Mouse (Mus musculus) CD4-positive helper T cell, adult 2 months (primary cell): ENCODE results near the gene Kdelr1.
A peak's percentile ranks its signal among the peaks of the same experiment; 100 is the strongest.
"Not testable (repeated sequence)": the region's sequence is repeated elsewhere in the genome, so short reads cannot be mapped to it uniquely, and the experiment has no call there.

Experiments
- DNase-seq: peaks from one replicate; pipeline ENCODE4 v3.0.0-alpha.2; 2012; ENCODE audit warnings: low read depth, missing footprints, low spot score

The Kdelr1 gene

DNA sequence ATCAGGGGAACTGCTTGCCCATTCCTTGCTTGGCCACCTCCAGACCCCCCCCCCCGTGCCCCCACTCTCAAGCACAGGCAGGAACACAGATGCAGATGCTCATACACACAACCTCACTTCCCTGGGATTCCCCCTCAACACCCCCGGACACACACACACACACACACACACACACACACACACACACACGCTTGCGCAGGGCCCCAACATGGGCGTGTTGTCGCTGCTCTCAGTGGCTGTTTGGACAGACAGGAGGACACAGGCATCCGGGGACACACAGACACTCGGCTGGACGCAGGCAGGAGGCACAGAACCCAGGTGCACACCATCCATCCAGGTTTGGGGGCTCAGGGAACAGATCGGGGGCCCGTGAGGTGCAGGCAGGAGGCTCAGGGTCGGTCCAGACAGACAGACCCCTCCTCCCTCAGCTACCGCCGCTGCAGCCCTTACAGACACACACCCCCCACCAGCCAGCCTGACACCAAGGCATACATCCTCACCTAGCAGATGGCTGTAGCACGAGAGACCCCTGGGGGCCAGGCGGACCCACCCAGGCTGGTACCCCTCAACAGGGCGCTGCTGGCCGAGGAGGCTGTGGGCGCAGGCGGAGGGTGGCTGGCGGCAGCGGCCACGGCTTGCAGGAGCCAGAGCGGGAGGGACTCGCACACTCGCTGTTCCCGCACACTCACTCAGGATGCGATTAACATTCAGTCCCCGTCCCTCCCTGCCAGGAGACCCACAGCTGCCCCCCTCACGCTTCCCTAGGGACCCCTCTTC lies 2.1 kb upstream of the Kdelr1 start:
- DNase-seq, result peak; percentile 38

DNA sequence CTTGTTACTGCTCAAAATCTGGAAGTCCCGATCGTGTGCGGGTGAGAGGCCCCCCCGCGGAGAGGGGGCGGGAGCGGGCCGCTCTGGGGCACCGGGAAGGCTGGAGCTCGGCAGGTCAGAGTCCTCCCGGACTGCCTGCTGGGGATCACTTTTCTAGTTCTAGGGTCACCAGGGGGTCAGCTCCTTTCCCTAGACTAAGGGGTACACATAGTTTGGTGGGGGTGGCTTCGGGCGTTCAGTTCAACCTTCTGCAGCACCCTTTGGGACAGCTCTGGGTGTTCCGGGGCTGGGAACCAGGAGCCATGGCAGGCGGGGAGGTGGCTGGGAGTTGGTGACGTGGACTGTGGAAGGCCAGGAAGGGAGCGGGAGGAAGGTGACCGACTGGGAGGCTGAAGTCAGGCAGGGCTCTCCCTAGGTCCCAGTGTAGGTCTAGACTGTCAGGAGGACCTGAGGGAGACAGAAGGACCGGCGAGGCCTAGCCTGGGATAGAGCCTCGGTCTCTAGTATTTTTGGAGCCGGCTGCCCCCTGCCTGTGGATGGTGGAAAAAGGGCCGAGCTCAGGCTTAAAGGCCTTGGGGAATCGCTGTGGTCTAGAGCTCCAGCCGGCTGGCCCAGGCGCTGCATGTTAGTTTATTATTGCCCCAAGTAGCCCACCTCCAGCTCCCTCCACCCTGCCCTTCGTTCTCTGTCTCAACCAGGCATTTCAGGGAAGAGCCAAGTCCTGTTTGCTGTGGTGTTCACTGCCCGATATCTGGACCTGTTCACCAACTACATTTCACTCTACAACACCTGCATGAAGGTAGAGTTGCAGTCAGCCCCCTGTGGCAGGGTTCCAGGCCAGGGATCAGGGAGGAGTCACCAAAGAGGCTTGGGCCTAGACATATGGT lies 732 bp downstream of the Kdelr1 start:
- DNase-seq, result peak; percentile 60

DNA sequence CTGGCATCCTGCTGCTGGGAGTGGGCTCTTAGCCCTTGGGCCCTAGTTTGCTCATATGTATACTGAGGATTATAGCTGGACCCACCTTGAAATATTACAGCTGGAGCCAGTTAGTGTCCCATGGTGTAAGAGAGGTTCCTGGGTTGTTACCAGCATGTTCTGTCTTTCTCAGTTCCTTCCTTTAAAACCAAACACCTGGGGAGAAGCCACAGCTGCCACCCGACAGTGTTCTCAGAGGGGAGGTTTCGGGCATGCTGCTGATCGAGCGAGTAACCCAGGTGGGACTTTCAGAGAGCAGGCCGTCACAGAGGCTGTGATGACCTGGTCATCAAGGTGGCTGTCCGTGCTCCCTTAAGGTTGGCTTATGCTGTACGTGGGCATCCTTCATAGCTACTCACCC lies 4.3 kb downstream of the Kdelr1 start:
- no peak for DNase-seq

DNA sequence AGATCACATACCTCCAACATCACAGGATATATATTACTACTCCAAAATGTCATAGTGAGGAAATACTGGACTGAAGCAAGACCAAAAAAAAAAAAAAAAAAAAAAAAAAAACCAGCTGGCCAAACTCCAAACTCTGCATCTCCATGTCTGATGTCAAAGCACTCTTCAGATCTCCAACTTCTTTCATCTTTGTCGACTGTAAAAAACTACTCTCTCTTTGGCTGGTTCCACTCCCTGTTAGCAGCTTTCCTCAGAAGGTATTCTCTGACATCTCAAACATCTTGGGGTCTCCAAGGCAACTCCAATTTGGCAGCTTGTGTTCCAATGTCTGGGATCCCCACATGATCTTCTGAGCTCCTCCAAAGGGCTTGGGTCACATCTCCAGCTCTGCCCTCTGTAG lies 5.7 kb downstream of the Kdelr1 start, which contains the start of gene Grin2d:
Gene Grin2d (minus strand): TSS at position 101 of the 400 bp plus-strand sequence.
- not testable (repeated sequence) for DNase-seq

DNA sequence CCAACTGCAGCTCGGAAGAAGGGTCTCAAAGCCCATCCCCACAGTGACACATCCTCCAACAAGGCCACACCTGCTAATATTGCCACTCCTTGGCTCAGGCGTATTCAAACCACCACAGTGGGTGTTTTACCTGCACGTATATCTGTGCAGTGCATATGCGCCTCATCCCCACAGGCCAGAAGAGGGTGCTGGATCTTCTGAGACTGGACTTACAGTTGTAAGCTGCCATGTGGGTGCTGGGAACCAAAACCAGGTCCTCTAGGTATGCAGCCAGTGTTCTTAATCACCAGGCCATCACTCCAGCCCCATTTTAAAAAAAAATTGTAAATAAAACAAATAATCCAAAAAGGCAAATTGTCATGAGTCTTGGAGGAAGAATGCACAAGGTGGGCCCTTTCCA lies 8.0 kb downstream of the Kdelr1 start:
- DNase-seq, result no peak

DNA sequence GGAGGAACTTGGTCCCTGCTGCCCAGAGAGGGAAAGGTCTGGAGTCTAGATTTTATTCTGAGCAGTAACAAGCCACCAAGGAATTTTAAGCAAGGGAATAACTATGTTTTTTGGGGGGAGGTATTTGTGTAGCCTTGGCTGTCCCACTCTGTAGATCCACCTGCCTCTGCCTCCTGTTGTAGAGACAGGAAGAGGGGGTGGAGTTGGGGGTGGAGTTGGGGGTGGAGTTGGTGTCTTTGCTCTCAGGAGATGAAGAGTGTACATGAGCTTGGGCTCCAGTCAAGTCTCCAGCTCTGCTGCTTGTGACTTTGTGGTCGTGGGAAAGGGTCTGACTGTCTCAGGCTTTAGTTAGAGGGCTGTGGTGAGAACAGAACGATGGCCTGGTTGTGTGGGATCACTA lies 8.4 kb downstream of the Kdelr1 start:
- no peak for DNase-seq

DNA sequence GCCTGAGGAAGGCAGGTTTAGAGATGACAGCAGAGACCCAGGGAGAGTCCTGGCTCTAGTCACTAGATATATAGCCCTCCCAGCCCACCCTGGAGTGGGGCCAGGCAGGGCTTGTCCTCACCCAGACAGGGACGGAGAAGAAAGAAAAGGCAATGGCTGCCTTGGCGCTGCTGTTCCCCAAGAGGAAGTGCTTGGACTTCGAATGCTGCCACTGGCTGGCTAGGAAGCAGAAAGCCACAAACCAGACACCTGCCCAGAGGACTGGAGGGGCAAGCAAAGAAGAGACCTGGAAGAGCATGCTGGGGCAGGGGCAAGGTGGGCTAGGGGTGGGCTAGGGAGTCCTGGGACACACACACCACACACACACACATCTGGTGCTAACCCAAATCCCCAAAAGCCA lies 14.7 kb downstream of the Kdelr1 start:
- DNase-seq, result no peak

DNA sequence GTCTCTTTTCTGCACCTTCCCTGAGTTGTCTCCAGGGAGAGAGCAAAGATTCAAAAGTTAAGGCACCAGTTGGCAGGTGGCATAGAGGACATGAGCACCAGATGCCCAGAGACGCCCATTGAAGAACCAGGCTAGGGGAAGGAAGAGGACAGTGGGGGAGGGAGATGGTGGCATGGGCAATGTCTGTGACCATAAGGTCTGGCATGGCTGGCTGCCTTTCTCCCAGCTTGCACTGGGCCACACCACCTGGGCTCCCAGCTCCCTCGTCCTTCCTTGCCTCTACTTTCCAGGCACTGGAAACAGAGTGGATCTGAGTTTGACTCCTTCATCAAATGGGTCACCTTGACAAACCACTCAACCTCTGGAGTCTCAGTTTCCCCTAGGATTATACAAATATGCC lies 20.1 kb downstream of the Kdelr1 start:
- DNase-seq, result no peak

DNA sequence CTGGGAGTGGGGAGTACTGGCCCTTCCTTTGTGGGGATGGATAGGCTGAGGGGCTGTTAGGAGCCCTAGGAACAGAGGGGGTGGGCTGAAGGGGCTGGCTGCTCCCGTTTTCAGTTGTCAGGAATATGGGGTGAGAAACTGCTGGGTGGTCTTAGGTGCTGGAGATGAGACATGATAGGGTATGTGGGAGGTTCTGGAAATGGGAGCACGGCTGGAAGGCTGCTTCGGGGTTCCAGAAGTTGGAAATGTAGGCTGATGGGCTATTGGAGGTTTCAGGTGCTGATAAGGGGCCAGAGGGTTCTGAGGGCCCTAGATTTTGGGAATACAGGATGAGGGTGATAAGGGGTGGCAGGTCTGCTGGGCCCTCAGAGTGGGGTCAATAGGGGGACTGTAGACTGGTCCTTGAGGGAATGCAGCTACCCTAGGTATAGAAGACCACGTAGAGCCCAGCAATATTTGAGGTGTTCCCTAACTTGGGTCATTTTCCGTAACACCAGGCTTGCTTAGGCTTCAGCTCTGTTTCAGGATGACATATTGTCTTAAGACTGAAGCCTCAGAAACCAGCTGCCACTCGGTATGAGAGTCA lies 23.5 kb downstream of the Kdelr1 start:
- DNase-seq, result no peak

DNA sequence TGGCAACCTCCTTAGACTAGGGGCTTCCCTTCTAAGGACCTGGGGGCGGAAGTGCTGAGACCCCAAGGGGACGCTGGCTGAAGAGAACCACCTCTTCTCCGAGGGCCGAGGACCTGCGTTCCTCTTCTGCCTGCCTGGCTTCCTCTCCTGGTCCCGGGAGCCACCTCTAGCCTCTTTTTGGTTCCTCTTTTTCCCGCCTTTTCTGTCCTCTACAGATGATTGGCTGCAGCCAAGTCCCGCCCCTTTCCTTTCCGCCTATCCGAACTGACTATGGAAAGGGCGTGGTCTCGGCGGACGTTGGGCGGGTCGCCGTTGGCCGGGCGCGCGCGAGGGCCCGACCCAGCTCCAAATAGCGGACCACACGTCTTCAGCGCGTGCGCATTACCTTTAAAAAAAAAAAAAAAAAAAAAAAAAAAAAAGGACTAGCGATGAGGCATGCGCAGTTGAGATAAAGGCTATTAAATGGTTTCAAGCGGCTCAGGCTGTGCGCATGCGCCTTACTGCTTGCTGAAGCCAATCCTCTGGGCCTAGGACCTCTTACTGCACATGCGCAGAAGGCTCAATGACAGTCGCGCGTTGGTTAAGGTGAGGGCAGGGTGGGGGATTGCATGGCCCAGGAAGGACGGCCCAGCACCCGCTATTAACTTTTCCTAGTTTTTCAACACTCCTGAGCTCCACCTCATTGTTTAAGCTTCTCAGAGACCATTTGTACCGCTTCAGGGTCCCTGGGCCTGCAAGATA lies 24.1 kb downstream of the Kdelr1 start, which contains the start of the genes Syngr4 and Tmem143:
Gene Syngr4 (minus strand): TSS at position 198 of the 741 bp plus-strand sequence.
Gene Tmem143 (plus strand): TSS at position 425 of the 741 bp plus-strand sequence.
- DNase-seq, result peak; percentile 97

DNA sequence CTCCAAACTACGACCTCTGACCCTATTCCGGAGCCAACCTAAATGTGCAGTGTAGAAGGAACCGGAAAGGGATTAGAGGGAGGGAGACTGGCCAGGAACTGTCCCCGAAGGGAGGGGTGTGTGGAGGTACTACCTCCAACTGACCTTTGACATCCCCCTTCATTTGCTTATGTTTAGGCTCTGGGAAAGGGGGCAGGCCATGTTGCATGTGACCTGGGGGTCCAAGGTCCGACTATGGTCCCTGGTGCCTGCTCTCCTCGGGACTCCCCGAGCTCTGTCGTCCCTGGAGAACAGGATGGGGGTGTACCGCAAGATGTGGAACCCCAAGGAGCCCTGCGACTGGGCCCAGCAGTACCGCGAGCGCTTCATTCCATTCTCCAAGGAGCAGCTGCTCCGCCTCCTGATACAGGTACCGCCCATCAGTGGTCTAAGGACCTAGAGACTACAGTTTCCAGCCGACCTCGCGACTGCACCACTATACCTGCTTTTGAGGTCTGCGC lies 24.7 kb downstream of the Kdelr1 start:
- DNase-seq, result peak; percentile 68

DNA sequence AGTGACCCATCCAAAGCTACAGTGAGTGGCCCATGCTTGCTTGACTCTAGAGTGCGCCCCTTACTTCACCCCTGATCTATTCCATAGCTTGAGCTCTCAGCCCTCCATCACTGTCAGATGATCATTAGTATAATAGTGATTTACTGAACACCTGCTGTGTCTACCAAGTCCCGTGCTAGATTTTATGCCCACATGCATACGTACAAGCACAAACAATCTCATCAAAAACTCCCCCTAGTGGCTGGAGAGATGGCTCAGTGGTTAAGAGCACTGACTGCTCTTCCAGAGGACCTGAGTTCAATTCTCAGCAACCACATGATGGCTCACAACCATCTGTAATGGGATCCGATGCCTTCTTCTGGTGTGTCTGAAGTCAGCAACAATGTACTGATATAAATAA lies 25.6 kb downstream of the Kdelr1 start:
- DNase-seq, result peak; percentile 76

DNA sequence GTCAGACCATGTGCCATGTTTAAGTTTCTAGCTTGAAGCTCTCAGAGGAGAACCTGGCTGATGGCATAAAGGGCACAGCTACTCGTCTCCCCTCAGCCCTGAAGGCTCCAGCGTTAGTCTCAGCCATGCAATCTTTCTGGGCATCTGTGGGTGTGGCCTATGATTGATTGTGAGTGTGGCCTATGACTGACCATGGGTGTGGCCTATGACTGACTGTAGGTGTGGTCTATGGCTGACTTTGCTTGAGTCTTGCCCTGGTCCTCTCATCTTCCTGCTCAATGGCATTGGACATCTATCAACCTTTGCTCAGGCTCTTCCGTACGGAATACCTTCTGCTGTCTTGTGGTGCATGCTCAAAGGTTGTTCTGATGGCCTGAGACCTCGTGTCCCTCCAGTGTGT lies 29.0 kb downstream of the Kdelr1 start:
- DNase-seq, result no peak

DNA sequence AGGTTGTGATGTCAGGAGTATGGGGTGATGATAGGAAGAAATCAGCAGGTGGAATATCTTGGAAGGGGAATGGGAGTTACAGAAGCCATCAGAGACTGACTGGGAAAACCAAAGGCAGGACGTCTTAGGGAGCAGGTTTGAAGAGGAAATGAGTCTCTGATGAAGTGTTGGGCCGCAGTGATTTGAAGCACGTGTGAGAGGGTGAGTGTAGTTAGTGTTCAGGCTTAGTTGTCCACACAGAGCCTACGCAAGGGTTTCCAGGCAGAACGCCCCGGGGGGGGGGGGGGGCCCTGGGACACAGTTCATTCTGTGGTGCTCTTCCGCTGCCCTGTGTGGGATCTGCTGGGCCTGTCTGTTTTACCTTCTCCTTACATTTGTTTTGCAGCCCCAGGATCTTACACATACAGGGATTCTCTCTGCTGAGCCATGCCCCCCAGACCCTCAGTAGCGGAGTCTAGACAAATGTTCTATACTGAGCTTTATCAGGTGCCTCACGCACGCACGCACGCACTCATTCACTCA lies 30.0 kb downstream of the Kdelr1 start:
- DNase-seq, result no peak

DNA sequence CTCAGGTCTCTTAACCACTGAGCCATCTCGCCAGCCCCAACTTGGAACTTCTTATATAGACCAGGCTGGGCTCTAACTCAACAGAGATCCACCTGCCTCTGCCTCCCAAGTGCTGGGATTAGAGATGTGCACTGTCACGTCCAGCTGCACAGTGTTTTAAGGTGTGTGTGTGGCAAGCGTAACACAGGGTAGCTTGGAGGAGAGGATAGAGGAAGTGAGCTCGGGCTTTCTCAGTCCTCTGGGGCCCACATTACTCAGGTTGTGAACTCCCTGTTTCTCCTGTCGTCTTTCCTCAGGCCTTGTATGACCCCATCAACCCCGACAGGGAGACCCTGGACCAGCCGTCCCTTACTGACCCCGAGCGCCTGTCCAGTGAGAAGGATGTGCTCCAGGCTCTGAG lies 34.0 kb downstream of the Kdelr1 start:
- no peak for DNase-seq

DNA sequence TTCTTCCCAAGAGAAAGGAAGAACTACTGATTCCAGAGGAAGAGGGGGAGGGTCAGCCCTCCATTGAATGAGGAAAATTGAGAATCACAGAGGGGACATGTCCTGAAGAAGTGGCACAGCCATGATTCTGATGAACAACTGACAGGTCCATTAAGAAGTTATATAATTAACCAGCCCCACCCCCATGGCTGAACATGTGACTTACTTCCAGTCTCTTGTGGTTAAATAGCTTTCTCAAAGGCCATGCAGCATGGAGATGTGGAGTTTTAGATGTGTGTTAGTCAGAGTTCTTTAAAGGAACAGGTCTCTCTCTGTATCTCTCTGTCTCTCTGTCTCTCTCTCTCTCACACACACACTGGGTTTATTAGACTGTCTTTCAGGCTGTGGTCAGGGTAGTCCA lies 35.8 kb downstream of the Kdelr1 start:
- DNase-seq, result no peak

DNA sequence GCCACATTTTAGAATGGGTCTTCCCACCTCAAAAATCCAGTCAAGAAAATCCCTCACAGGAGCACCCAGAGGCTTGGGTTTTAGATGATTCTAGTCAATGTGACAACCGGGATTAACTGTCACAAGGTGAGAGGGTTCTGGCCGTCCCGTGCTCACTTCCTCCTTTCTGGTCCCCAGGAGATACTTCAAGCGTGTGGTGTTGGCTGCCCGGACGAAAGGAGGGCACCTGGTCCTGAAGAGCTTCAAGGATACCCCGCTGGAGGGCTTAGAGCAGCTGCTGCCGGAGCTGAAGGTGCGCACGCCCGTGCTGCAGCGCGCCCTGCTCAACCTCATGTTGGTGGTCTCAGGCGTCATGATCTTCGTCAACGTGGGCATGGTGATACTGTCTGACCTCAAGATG lies 36.6 kb downstream of the Kdelr1 start:
- DNase-seq, result no peak

DNA sequence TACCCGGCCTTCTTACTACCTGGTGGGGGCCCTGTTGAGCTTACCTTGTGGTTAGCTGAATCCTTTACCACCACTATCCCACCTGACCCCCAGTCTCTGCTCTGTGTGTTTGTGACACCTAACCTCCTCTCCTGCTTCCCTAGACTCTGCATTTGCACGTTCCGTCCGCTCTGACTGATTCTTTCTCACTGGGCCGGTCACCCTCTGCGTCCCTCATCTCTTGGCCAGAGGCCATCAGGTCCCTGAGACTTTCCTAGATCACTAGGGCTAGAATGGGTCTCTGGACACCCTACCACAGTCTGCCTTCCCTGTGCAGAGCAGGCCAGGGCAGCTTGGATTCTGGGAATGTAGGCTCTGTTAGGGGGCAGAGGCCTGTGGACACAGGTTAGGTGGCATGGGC lies 41.5 kb downstream of the Kdelr1 start:
- DNase-seq, result no peak

DNA sequence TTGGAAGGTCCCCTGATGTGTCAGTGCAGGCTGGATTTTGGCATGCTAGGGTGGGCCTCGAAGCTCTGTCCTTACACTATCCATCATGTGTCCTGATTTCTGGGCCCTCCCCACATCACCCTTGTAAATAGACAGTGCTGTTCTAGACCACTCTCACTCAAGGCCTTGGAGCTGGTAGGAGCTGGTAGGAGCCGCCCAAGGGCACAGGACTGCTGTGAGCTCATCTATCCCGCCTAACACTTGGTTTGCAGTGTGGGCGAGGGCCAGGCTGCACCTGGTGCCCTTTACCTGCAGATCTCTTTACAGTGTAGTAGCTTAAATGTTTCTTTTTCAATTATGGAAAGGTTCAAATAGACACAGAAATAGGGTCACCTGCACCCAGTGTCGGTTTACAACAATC lies 42.4 kb downstream of the Kdelr1 start:
- no peak for DNase-seq

DNA sequence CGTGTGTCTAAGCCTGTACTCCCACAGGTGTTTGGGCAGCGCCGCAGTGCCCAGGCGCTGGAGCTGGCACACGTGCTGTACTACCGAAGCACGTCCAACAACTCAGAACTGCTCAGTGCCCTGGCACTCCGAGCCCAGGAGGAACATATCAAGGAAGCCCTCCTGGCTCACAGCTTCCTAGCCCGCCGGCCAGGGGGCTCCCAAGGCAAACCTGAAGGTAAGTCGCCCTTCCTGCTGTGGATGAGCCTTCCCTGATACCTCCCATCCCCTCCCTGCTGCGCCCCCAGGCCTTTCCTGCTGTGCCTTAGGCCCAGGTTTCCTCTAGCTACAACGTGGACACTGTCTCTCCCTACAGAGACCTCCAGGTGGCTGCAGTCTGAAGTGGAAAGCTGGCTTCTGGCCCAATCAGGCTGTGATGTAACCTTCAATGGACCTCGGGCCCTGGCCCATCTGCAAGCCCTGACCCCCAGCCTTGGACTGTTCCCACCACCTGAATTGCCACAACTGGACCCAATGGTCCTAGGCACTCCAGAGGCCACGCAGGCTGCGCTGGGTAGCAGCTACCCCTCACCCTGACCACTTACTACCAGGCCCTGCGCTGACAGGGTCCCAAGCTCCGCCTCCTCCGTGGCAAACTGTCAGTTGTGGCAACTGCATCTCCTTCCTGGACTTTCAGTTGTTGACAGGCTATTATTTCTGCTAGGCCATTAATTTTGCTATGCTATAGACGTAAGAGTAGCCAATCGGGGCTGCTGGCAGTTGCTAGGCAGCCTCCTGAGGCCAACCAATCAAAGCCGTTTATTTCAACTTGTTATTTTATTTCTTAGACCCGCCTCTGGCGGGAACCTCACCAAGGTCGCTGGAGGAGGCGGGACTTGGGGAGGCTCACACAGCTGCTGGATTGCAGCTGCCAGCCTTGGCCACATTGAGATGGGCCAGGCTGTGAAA lies 43.8 kb downstream of the Kdelr1 start:
- DNase-seq, result peak; percentile 91
